Mouse (Mus musculus) erythroblast, embryonic 14.5 days (primary cell): ENCODE data around the gene Rasgef1a.

Experiments used
- GATA1 ChIP-seq: IDR thresholded peaks from 2 replicates; pipeline ENCODE4 v1.6.1; 2012; ENCODE audit warnings: low read length, inconsistent platforms, mixed read lengths
- TAL1 ChIP-seq: IDR thresholded peaks from 3 replicates; pipeline ENCODE4 v1.6.1; 2012; ENCODE audit warnings: low read length, inconsistent platforms, mixed read lengths

- TF ChIP-seq GATA1 (no peak), TAL1 (no peak)
These were observed 35.7 kb downstream of the Rasgef1a start for GRCm38 (mm10) chr6:118046924-118047323.
